Mouse (Mus musculus): ENCODE data around the gene Capg. TPM values are rescaled to one million over a fixed set of nuclear protein-coding genes. Genes with fewer than 3 reads are reported as not detected.

Capg gene
- total RNA-seq (2023): 10 to 100 TPM; 28.8 to 43.3 TPM

GRCm38 (mm10) chr6:72544283-72544987 lies at the start of gene Capg:
Gene Capg (plus strand): TSS chr6:72544391.

GRCm38 (mm10) chr6:72521607-72522006 lies 22.6 kb upstream of the Capg start, which contains the start of gene Sh2d6:
Gene Sh2d6 (minus strand): TSS chr6:72521707.

GRCm38 (mm10) chr6:72597956-72598753 lies 54.0 kb downstream of the Capg start, which contains the start of the genes Elmod3 and Retsat:
Gene Elmod3 (minus strand): TSS chr6:72598413.
Gene Retsat (plus strand): TSS chr6:72598475.

Other genes with a start within 250 kb of the Capg start
- not detected for gene Sftpb, start 239.8 kb upstream of the Capg start, total RNA-seq (2023)
- 10 to 100 TPM; 43.4 to 45.8 TPM for gene Usp39, start 199.2 kb upstream of the Capg start, total RNA-seq (2023)
- 10 to 100 TPM; 31.7 to 32.4 TPM for gene 0610030E20Rik, start 197.1 kb upstream of the Capg start, total RNA-seq (2023)
- 1 to 10 TPM; 2.0 to 2.6 TPM for gene Tmem150a, start 188.9 kb upstream of the Capg start, total RNA-seq (2023)
- gene Rnf181, start 177.4 kb upstream of the Capg start, total RNA-seq (2023): 10 to 100 TPM; 74.0 to 85.5 TPM
- gene Vamp5, start 163.9 kb upstream of the Capg start, total RNA-seq (2023): 10 to 100 TPM; 15.6 to 19.2 TPM
- 10 to 100 TPM; 59.1 to 77.8 TPM for gene Vamp8, start 153.7 kb upstream of the Capg start, total RNA-seq (2023)
- 10 to 100 TPM in 1 of 2 experiments, 1 to 10 TPM in 1; 9.6 to 14.7 TPM for gene Ggcx, start 130.1 kb upstream of the Capg start, total RNA-seq (2023)
- gene Mat2a, start 104.8 kb upstream of the Capg start, total RNA-seq (2023): 100 to 1,000 TPM; 245 to 265 TPM
- gene Sh2d6, start 22.7 kb upstream of the Capg start, total RNA-seq (2023): not detected
- gene Elmod3, start 54.0 kb downstream of the Capg start, total RNA-seq (2023): 10 to 100 TPM; 11.1 to 11.3 TPM
- gene Retsat, start 54.1 kb downstream of the Capg start, total RNA-seq (2023): 1 to 10 TPM; 8.0 to 8.2 TPM
- gene Tgoln1, start 72.6 kb downstream of the Capg start, total RNA-seq (2023): 100 to 1,000 TPM; 184 to 190 TPM
- gene Tcf7l1, start 244.9 kb downstream of the Capg start, total RNA-seq (2023): 1 to 10 TPM; 1.1 to 1.3 TPM